Mouse (Mus musculus): ENCODE data around the gene Map3k14. TPM values are rescaled to one million over a fixed set of nuclear protein-coding genes. Genes with fewer than 3 reads are reported as not detected.
A peak's percentile ranks its signal among the peaks of the same experiment; 100 is the strongest.

Map3k14 gene
- 0.01 and 0.04 TPM in 2 replicates for polyA plus RNA-seq (2012)

DNA sequence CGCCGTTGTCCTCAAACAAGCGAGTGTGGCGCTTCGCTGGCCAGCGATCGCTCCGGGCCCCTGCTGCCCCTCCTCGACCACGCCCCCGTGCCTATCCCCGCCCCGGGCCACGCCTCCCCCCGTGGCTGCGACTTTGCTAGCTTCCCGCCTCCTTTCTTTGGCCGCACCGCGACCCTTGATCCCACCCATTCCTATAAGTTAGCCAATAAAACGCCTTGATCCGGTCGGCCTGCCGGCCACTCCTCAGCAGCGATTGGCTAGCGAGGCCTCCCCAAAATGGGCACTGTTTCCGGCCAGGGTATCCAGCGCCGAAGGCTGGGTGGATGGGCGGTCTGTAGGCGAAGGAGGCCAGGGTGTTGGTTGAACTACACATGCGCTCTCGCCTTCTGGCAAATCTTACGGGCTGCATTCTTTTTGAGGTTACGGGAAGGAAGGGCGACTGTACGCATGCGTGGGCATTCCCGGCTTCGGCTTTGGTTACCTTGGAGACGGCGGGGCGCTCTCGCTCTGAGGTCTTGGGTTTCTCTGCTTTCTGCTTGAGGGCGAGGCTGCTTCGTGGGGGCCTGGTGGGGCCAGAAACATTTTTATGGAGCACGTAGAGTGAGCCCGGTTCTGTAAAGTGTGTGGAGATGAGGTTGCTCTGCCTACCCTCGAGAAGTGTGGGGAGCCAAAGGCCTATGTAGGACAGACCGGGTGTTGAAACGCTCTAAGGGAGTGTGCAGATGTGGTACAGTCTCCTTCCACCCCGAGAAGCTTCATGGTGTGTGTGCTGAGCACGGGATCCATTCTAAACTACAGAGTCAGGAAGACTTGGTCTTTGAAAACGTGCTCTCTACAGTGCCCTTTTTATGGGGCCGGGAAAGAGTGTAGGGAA is at the start of gene Map3k14:
TSS of gene Map3k14 (minus strand) at position 127 of the 874 bp plus-strand sequence.
- no peak for TF ChIP-seq TAL1 (IDR thresholded peaks at IDR 0.05; ENCODE audit: low read length)
- TF ChIP-seq GATA1 (IDR thresholded peaks at IDR 0.05; ENCODE audit: low read length) = no peak
- H3K36me3 ChIP-seq (ENCODE audit: control insufficient read depth) = no peaks in the 10 kb centered on the region
- H3K4me3 ChIP-seq (replicated peaks) = peak within 1 kb of the TSS; percentile 71
- H3K9me3 ChIP-seq (ENCODE audit: control insufficient read depth, low read length) = no peaks in the 10 kb centered on the region
- peaks cover 12% of the 10 kb centered on the region for H3K27me3 ChIP-seq (ENCODE audit: control insufficient read depth)
- peaks cover 27% of the 10 kb centered on the region for H3K4me1 ChIP-seq (ENCODE audit: control insufficient read depth)

- no peaks in the 10 kb centered on the region for H3K36me3 ChIP-seq (ENCODE audit: control insufficient read depth)
- no peaks in the 10 kb centered on the region for H3K4me1 ChIP-seq (ENCODE audit: control insufficient read depth)
- no peaks in the 10 kb centered on the region for H3K9me3 ChIP-seq (ENCODE audit: control insufficient read depth, low read length)
- TF ChIP-seq GATA1 (IDR thresholded peaks at IDR 0.05; ENCODE audit: low read length) (no peak), TAL1 (IDR thresholded peaks at IDR 0.05; ENCODE audit: low read length) (no peak)
- H3K27me3 ChIP-seq (ENCODE audit: control insufficient read depth) = peaks cover 15% of the 10 kb centered on the region
- H3K4me3 ChIP-seq (replicated peaks) = no peak overlapping the region
Observed at GRCm38 (mm10) chr11:103315379-103315778, 48.1 kb upstream of the Map3k14 start.

DNA sequence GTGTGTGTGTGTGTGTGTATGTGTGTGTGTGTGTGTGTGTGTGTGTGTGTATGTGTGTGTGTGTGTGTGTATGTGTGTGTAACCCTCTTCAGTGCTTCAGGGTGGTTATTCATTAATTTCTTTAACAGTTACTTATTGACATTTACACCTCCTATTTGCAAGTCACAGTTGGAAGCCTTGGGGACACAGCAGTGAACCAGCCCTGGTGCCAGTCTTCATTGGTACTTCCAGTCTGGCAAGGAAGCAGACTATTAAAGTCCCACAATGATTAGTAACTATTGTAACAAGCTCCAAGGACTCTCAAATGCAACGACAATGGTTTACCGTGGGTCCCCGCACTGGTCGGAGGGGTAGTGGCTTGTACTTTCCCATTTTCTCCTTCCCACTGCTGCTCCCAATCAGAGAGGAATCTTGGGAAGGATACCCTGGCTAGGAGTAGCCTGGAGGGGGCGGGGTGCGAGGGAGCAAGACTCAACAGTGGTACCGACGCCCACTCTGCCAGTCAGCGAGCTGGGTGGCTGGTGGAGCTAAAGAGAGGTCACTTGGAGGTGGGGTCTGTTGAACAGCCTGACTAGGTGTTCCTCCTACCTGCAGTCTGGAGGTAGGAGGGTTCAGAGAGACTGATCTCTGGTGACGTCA is 47.6 kb upstream of the Map3k14 start:
- Histone ChIP-seq H3K27me3 (ENCODE audit: control insufficient read depth) (peaks cover 15% of the 10 kb centered on the region), H3K9me3 (ENCODE audit: control insufficient read depth, low read length) (no peaks in the 10 kb centered on the region), H3K4me3 (replicated peaks) (no peak overlapping the region), H3K36me3 (ENCODE audit: control insufficient read depth) (no peaks in the 10 kb centered on the region), H3K4me1 (ENCODE audit: control insufficient read depth) (no peaks in the 10 kb centered on the region)
- TF ChIP-seq GATA1 (IDR thresholded peaks at IDR 0.05; ENCODE audit: low read length) = no peak
- TF ChIP-seq TAL1 (IDR thresholded peaks at IDR 0.05; ENCODE audit: low read length) = no peak

GRCm38 (mm10) chr11:103313542-103313941 is 46.3 kb upstream of the Map3k14 start:
- no peaks in the 10 kb centered on the region for H3K4me1 ChIP-seq (ENCODE audit: control insufficient read depth)
- H3K27me3 ChIP-seq (ENCODE audit: control insufficient read depth) = peaks cover 15% of the 10 kb centered on the region
- no peak overlapping the region for H3K4me3 ChIP-seq (replicated peaks)
- H3K36me3 ChIP-seq (ENCODE audit: control insufficient read depth) = no peaks in the 10 kb centered on the region
- no peaks in the 10 kb centered on the region for H3K9me3 ChIP-seq (ENCODE audit: control insufficient read depth, low read length)
- TF ChIP-seq TAL1 (IDR thresholded peaks at IDR 0.05; ENCODE audit: low read length) (no peak), GATA1 (IDR thresholded peaks at IDR 0.05; ENCODE audit: low read length) (no peak)

DNA sequence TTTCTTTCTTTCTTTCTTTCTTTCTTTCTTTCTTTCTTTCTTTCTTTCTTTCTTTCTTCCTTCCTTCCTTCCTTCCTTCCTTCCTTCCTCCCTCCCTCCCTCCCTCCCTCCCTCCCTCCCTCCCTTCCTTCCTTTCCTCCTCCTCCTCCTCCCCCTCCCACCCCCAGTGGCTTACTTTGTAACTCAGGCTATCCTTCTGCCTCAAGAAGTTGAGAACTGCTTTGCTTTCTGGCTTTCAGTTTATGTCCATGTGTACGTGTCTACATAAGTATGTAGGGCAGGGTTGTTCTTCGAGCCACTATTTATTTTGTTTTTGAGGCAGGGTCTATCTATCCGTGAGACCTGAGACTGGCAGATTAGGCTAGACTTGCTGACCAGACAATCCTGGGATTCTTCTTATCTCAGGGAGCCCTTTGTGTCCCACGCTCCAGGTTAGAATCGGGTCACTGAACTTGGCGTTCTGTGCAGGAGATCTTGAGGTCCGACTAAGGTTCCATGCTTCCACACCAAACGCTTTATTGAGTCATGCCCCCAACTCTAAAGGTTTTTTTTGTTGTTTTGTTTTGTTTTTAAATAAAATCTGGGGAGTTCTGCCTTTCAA is 45.5 kb upstream of the Map3k14 start:
- H3K4me3 ChIP-seq (replicated peaks) = no peak overlapping the region
- H3K4me1 ChIP-seq (ENCODE audit: control insufficient read depth) = no peaks in the 10 kb centered on the region
- no peak for TF ChIP-seq TAL1 (IDR thresholded peaks at IDR 0.05; ENCODE audit: low read length)
- TF ChIP-seq GATA1 (IDR thresholded peaks at IDR 0.05; ENCODE audit: low read length) = no peak
- H3K36me3 ChIP-seq (ENCODE audit: control insufficient read depth) = no peaks in the 10 kb centered on the region
- no peaks in the 10 kb centered on the region for H3K9me3 ChIP-seq (ENCODE audit: control insufficient read depth, low read length)
- H3K27me3 ChIP-seq (ENCODE audit: control insufficient read depth) = peaks cover 15% of the 10 kb centered on the region

DNA sequence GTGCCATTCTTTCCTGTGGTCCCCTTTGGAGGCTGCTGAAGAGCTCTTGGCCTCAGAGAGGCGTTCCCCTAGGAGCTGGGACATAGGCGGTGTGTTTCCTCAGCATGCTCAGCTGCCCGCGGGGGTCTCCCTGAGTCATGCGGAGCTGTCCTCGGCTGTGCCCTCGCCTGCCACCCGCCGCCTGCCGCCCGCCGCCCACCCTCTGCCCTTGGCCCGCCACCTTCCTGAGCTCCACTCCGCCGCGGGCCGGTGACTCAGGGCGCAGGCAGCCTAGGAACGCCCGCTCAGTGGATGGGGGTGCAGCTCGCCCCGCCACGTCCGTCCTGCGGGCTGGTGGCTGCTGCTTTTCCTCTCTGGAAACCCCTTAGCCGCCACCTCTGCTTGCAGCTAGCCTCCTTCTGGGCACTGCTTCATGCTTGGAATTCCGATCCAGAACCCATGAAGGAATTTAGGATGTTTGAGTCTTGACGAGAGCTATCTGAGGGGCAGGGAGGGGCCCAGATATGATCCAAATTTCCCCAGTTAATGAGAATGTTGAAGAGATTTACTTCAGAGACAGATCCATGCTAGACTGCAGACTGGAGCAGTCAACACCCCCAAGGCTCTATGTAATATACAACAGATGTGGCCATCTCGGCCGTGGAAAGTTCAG is 44.8 kb upstream of the Map3k14 start:
- no peak for TF ChIP-seq GATA1 (IDR thresholded peaks at IDR 0.05; ENCODE audit: low read length)
- no peak for TF ChIP-seq TAL1 (IDR thresholded peaks at IDR 0.05; ENCODE audit: low read length)
- H3K36me3 ChIP-seq (ENCODE audit: control insufficient read depth) = no peaks in the 10 kb centered on the region
- no peaks in the 10 kb centered on the region for H3K4me1 ChIP-seq (ENCODE audit: control insufficient read depth)
- H3K27me3 ChIP-seq (ENCODE audit: control insufficient read depth) = peaks cover 15% of the 10 kb centered on the region
- no peak overlapping the region for H3K4me3 ChIP-seq (replicated peaks)
- H3K9me3 ChIP-seq (ENCODE audit: control insufficient read depth, low read length) = no peaks in the 10 kb centered on the region

DNA sequence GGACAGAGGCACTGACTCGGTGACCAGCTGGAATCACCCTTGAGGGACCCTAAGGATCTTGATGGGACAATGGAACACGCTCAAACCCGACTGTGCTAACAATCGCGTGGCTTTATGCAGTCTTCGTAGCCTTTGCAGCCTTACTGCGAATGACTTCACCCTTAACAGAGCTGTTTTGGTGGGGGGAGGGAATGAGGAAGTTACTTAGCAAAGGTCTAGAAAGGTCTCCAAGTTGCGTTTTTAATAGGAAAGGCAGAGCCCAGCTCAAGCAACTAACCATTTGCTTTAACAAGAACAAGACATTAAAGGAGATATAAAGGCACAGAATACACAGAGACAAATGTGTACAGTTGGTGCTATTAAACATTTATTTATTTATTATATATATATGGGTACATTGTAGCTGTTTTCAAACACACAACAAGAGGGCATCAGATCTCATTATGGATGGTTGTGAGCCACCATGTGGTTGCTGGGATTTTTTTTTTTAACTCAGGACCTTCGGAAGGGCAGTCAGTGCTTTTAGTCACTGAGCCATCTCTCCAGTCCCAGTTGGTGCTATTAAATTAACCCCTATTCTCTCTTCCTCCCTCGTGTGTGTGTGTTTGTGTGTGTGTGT is 42.8 kb upstream of the Map3k14 start:
- Histone ChIP-seq H3K9me3 (ENCODE audit: control insufficient read depth, low read length) (no peaks in the 10 kb centered on the region), H3K4me1 (ENCODE audit: control insufficient read depth) (no peaks in the 10 kb centered on the region), H3K27me3 (ENCODE audit: control insufficient read depth) (peaks cover 15% of the 10 kb centered on the region), H3K4me3 (replicated peaks) (no peak overlapping the region), H3K36me3 (ENCODE audit: control insufficient read depth) (no peaks in the 10 kb centered on the region)
- TF ChIP-seq TAL1 (IDR thresholded peaks at IDR 0.05; ENCODE audit: low read length) (no peak), GATA1 (IDR thresholded peaks at IDR 0.05; ENCODE audit: low read length) (no peak)

GRCm38 (mm10) chr11:103307910-103308309 is 40.6 kb upstream of the Map3k14 start:
- Histone ChIP-seq H3K4me1 (ENCODE audit: control insufficient read depth) (no peaks in the 10 kb centered on the region), H3K4me3 (replicated peaks) (no peak overlapping the region), H3K36me3 (ENCODE audit: control insufficient read depth) (no peaks in the 10 kb centered on the region), H3K27me3 (ENCODE audit: control insufficient read depth) (peaks cover 15% of the 10 kb centered on the region), H3K9me3 (ENCODE audit: control insufficient read depth, low read length) (no peaks in the 10 kb centered on the region)
- TF ChIP-seq GATA1 (IDR thresholded peaks at IDR 0.05; ENCODE audit: low read length) (no peak), TAL1 (IDR thresholded peaks at IDR 0.05; ENCODE audit: low read length) (no peak)
